Mouse (Mus musculus) small intestine, adult 10 weeks (tissue): ENCODE results near the gene Fam204a. TPM values are rescaled to one million over a fixed set of nuclear protein-coding genes. Genes with fewer than 3 reads are reported as not detected.

ENCODE experiments used
- polyA plus RNA-seq: library from polyadenylated mRNA; stranded (reverse); fragments of 350-450 nt; fragmentation: Illumina TruSeq; extraction: RNeasy Lipid Tissue Mini Kit (QIAGEN cat#74804); gene quantifications from one replicate; pipeline ENCODE4 v1.2.3, GENCODE M21; 2014; ENCODE audit warnings: low replicate concordance

Gene Fam204a
- polyA plus RNA-seq, result 34.7 TPM

DNA sequence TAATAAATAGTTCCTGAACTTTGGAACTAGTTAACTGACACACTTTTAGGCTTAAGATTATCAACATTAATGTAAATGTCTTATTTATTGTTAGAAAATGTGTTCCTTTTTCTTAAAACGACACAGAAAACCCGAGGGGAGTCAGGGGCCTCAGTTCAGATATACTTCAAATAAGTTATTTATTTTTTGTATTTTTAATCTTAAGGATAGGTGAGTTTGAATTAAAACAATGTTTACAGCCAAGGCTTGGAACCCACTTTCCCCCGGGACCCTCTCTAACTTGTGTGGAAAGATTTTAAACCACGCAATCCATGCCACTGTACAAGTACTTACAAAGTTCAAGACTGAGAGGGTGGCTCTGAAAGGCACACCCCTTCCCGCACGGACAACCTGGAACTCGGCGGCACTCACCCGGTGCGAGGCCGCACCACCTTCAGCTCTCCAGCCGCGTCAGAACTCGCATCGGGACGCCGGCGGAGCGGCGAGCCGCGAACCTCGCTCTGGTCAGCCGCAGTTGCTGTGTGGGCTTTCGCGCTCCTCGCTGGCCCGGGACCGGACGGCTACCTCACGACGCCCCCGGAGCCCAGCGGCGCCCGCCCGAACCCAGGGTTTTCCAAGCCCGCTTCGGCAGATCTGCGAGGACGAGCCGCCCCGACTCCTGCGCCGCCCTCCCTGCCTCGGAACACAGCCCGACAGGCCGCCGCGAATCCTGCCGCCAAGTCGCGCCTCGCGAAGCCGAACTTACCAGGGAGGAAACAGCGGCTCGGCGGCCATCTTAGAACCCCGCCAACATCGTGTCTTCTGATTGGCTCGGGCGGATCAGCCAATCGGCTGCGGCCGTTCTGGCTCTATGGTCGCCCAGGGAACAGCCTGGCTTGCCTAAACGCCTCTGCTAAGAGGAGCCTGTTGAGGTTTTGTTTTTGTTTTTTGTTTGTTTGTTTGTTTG, at the start of gene Fam204a:
Gene Fam204a (minus strand): TSS at position 803 of the 946 bp plus-strand sequence.

Other genes with a start within 250 kb of the Fam204a start
- not detected for gene Prlhr, start 241.6 kb upstream of the Fam204a start, polyA plus RNA-seq